Mouse (Mus musculus): ENCODE data around the gene Ap3s2. TPM values are rescaled to one million over a fixed set of nuclear protein-coding genes. Genes with fewer than 3 reads are reported as not detected.
A peak's percentile ranks its signal among the peaks of the same experiment; 100 is the strongest.

Gene Ap3s2
- polyA plus RNA-seq, 1 experiment from 2014 or later: 46.4 TPM

DNA sequence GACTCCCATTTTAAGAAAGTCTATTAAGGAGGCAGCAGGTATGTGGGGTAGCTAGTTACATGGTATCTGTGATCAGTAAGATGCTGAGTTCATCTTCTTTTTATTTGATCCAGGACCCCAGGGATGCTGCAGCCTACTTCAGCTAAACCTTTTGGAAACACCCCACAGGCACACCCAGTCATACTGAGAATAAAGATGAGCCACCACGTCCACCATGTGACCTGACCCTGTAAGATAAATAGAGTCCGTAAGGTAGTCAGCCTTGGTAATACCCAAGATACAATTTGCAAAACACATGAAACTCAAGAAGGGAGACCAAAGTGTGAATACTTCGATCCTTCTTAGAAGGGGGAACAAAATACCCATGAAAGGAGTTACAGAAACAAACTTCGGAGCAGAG, 64.1 kb downstream of the Ap3s2 start:
- no peak overlapping the region for H3K9ac ChIP-seq
- no peak overlapping the region for H3K4me2 ChIP-seq (replicated peaks)
- no peaks in the 10 kb centered on the region for H3K4me1 ChIP-seq (replicated peaks; ENCODE audit: control insufficient read depth, insufficient read depth, low read length)
- H3K9me3 ChIP-seq (ENCODE audit: control insufficient read depth, low read length): no peaks in the 10 kb centered on the region
- no peak overlapping the region for H3K4me3 ChIP-seq (replicated peaks; ENCODE audit: low read length)
- WGBS: 83% methylated on average over 4 of the region's 4 CpGs
- H3K27ac ChIP-seq: no peak overlapping the region
- H3K36me3 ChIP-seq (replicated peaks; ENCODE audit: control insufficient read depth, insufficient read depth): no peaks in the 10 kb centered on the region
- ATAC-seq (ENCODE audit: low FRiP score): no peak
- DNase-seq (ENCODE audit: low spot score): no peak
- H3K27me3 ChIP-seq (ENCODE audit: control insufficient read depth, insufficient read depth, low read length): no peaks in the 10 kb centered on the region

GRCm38 (mm10) chr7:79847456-79848451, 72.7 kb downstream of the Ap3s2 start:
- Histone ChIP-seq H3K9me3 (ENCODE audit: control insufficient read depth, low read length) (no peaks in the 10 kb centered on the region), H3K27me3 (ENCODE audit: control insufficient read depth, insufficient read depth, low read length) (peaks cover 30% of the 10 kb centered on the region), H3K4me3 (replicated peaks; ENCODE audit: low read length) (peak overlapping the region; percentile 22), H3K4me1 (replicated peaks; ENCODE audit: control insufficient read depth, insufficient read depth, low read length) (no peaks in the 10 kb centered on the region), H3K4me2 (replicated peaks) (peak overlapping the region; percentile 48), H3K36me3 (replicated peaks; ENCODE audit: control insufficient read depth, insufficient read depth) (no peaks in the 10 kb centered on the region), H3K27ac (no peak overlapping the region), H3K9ac (0 out of 2 replicates have a peak overlapping the region, but pooled peaks have one; percentile 24)
- DNase-seq (ENCODE audit: low spot score) (no peak), ATAC-seq (ENCODE audit: low FRiP score) (no peak)
- WGBS: 12% methylated on average over 52 of the region's 53 CpGs

DNA sequence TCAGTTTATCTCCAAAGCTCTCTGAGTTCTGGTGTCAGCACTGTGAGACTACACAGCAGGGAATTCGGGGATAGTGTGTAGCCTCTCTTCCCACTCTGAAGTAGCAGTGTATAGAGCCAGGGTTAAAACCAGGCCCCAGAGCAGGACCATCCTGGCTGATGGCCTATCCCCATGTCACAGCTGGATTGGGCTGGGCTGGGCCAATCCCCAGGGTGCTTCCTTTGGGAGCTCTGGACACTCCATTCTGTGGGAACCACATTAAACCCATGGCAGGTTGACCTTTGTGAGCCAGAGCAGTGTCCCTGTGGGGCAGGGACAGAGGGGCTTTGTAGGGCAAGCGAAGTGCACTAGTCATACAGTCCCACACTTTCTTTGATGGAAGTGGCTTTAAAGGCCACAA, 74.1 kb downstream of the Ap3s2 start:
- Histone ChIP-seq H3K4me1 (replicated peaks; ENCODE audit: control insufficient read depth, insufficient read depth, low read length) (no peaks in the 10 kb centered on the region), H3K9ac (no peak overlapping the region), H3K9me3 (ENCODE audit: control insufficient read depth, low read length) (no peaks in the 10 kb centered on the region), H3K36me3 (replicated peaks; ENCODE audit: control insufficient read depth, insufficient read depth) (no peaks in the 10 kb centered on the region), H3K27me3 (ENCODE audit: control insufficient read depth, insufficient read depth, low read length) (peaks cover 30% of the 10 kb centered on the region), H3K4me3 (replicated peaks; ENCODE audit: low read length) (no peak overlapping the region), H3K4me2 (replicated peaks) (no peak overlapping the region; the same call in 1 of the 2 replicates), H3K27ac (no peak overlapping the region)
- DNase-seq (ENCODE audit: low spot score) (no peak), ATAC-seq (ENCODE audit: low FRiP score) (no peak)
- WGBS: 82% methylated on average over 2 of the region's 2 CpGs

DNA sequence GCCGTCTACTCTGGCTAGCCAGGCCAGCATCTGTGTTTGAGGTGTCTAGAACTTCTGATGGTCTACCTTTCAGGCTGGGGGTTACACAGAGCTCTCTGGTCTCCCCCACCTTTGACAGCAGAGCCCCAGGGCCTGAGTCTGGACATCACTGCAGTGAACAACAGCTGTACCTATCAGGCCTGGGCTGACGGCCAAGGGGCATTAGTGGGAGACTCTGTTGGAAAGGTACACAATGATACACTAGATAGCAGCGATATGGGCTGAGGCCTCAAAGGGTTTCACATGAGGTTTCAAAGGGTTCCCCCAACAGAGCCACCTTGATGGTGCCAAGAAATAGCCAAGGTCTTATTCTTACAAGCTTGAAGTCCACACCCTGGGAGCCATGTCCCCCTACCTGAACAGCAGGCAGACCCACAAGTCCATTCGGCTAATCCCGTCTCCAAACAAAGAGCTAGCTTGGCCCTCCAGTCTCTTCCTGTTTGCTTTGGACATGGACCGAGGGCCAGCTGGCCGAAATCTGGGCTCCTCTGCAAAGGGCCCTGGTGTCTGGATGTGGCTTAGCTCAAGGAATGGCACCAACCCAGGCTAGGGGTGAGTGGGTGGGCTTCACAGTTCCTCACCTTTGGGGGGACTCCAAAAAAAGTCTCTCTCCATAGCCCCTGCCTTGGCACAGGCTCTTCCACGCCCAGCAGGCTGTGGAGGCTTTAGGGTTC, 76.2 kb downstream of the Ap3s2 start:
- no peaks in the 10 kb centered on the region for H3K4me1 ChIP-seq (replicated peaks; ENCODE audit: control insufficient read depth, insufficient read depth, low read length)
- no peak overlapping the region for H3K4me3 ChIP-seq (replicated peaks; ENCODE audit: low read length)
- ATAC-seq (ENCODE audit: low FRiP score) (no peak), DNase-seq (ENCODE audit: low spot score) (no peak)
- WGBS: 81% methylated on average over 8 of the region's 8 CpGs
- no peaks in the 10 kb centered on the region for H3K36me3 ChIP-seq (replicated peaks; ENCODE audit: control insufficient read depth, insufficient read depth)
- H3K27me3 ChIP-seq (ENCODE audit: control insufficient read depth, insufficient read depth, low read length): peaks cover 25% of the 10 kb centered on the region
- no peak overlapping the region for H3K9ac ChIP-seq
- no peak overlapping the region for H3K27ac ChIP-seq
- H3K4me2 ChIP-seq (replicated peaks): no peak overlapping the region
- no peaks in the 10 kb centered on the region for H3K9me3 ChIP-seq (ENCODE audit: control insufficient read depth, low read length)

DNA sequence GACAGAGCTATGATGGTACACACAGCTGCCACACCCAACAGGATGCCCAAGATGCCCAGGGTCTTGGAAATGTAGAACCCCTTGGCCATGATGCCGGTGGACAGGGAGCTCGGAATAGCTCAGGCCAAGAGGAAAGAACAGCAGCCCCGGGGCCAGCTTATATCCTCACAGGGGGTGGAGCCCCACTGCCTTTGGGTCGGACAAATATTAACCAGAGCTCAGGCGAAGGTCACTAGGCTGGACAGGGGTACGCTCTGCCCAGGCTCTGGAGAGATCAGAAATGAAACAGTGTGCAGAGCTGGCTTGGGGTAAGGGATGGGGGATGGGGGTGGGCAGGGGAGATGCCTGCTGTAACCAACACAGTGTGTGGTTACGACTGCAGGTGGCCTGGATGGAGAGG, 78.3 kb downstream of the Ap3s2 start:
- 58% methylated on average over 7 of the region's 7 CpGs for WGBS
- H3K9me3 ChIP-seq (ENCODE audit: control insufficient read depth, low read length): no peaks in the 10 kb centered on the region

GRCm38 (mm10) chr7:79837247-79837646, 83.2 kb downstream of the Ap3s2 start:
- Histone ChIP-seq H3K4me1 (replicated peaks; ENCODE audit: control insufficient read depth, insufficient read depth, low read length) (no peaks in the 10 kb centered on the region), H3K27ac (no peak overlapping the region), H3K9me3 (ENCODE audit: control insufficient read depth, low read length) (no peaks in the 10 kb centered on the region), H3K4me2 (replicated peaks) (no peak overlapping the region), H3K4me3 (replicated peaks; ENCODE audit: low read length) (no peak overlapping the region), H3K27me3 (ENCODE audit: control insufficient read depth, insufficient read depth, low read length) (no peaks in the 10 kb centered on the region), H3K9ac (no peak overlapping the region), H3K36me3 (replicated peaks; ENCODE audit: control insufficient read depth, insufficient read depth) (no peaks in the 10 kb centered on the region)
- 83% methylated on average over 2 of the region's 2 CpGs for whole genome bisulfite sequencing
- DNase-seq (ENCODE audit: low spot score) (no peak), ATAC-seq (ENCODE audit: low FRiP score) (no peak)

More for the DNA sequence above, 78.3 kb downstream of the Ap3s2 start:
- H3K27ac ChIP-seq: no peak overlapping the region
- DNase-seq (ENCODE audit: low spot score): no peak
- H3K4me3 ChIP-seq (replicated peaks; ENCODE audit: low read length): no peak overlapping the region
- H3K9ac ChIP-seq: no peak overlapping the region
- H3K27me3 ChIP-seq (ENCODE audit: control insufficient read depth, insufficient read depth, low read length): peaks cover 9% of the 10 kb centered on the region; the same call in 1 of the 2 replicates
- ATAC-seq (ENCODE audit: low FRiP score): no peak
- no peaks in the 10 kb centered on the region for H3K4me1 ChIP-seq (replicated peaks; ENCODE audit: control insufficient read depth, insufficient read depth, low read length)
- H3K36me3 ChIP-seq (replicated peaks; ENCODE audit: control insufficient read depth, insufficient read depth): no peaks in the 10 kb centered on the region
- no peak overlapping the region for H3K4me2 ChIP-seq (replicated peaks)

GRCm38 (mm10) chr7:79835196-79835595, 85.3 kb downstream of the Ap3s2 start:
- 96% methylated on average over 6 of the region's 6 CpGs for WGBS
- Histone ChIP-seq H3K4me2 (replicated peaks) (no peak overlapping the region), H3K4me1 (replicated peaks; ENCODE audit: control insufficient read depth, insufficient read depth, low read length) (no peaks in the 10 kb centered on the region), H3K27me3 (ENCODE audit: control insufficient read depth, insufficient read depth, low read length) (no peaks in the 10 kb centered on the region), H3K4me3 (replicated peaks; ENCODE audit: low read length) (no peak overlapping the region), H3K27ac (no peak overlapping the region), H3K9ac (no peak overlapping the region), H3K9me3 (ENCODE audit: control insufficient read depth, low read length) (no peaks in the 10 kb centered on the region), H3K36me3 (replicated peaks; ENCODE audit: control insufficient read depth, insufficient read depth) (no peaks in the 10 kb centered on the region)
- no peak for ATAC-seq (ENCODE audit: low FRiP score)
- no peak for DNase-seq (ENCODE audit: low spot score)

DNA sequence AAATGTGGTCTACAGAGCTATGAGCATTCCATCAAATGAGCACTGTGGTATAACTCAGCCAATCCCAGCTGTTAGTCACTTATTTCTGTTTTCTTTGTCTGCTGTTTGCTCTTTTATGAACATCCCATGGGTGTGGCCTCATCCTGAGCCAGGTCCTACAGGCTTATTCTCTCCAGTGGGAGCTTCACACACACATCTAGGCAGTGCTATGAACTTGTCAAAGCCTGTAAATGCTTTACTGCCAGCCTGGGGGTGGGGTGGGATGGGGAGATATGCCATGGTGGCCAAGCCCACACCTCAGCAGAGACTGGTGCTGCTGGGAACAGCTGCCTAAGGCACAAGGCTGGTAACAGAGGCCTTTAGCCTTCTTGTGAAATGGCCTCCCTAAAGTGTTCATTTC, 87.5 kb downstream of the Ap3s2 start:
- DNase-seq (ENCODE audit: low spot score) (no peak), ATAC-seq (ENCODE audit: low FRiP score) (no peak)
- Histone ChIP-seq H3K27ac (no peak overlapping the region), H3K4me1 (replicated peaks; ENCODE audit: control insufficient read depth, insufficient read depth, low read length) (no peaks in the 10 kb centered on the region), H3K27me3 (ENCODE audit: control insufficient read depth, insufficient read depth, low read length) (no peaks in the 10 kb centered on the region), H3K9me3 (ENCODE audit: control insufficient read depth, low read length) (no peaks in the 10 kb centered on the region), H3K9ac (no peak overlapping the region), H3K4me2 (replicated peaks) (no peak overlapping the region), H3K36me3 (replicated peaks; ENCODE audit: control insufficient read depth, insufficient read depth) (no peaks in the 10 kb centered on the region), H3K4me3 (replicated peaks; ENCODE audit: low read length) (no peak overlapping the region)

DNA sequence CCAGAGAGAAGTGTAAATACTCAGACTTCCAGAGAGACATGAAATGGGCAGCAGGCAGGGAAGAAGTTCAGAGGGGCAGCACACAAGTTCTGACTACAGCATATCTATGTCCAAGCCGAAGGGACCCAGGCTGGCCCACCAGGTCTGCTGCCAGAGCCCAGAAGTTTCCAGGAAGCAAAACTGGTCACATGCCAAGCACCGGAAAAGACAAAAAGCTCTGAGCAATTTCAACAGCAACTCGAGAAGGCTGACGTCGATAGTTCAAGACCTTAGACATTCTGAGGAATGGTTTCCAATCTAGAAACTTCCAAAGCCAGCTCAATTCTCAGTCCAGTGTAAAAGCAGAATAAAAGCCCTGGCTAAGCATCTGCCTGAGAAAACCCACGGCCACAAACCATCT, 88.9 kb downstream of the Ap3s2 start:
- WGBS: 72% methylated on average over 6 of the region's 6 CpGs
- Histone ChIP-seq H3K9ac (no peak overlapping the region), H3K9me3 (ENCODE audit: control insufficient read depth, low read length) (no peaks in the 10 kb centered on the region), H3K4me2 (replicated peaks) (no peak overlapping the region), H3K4me1 (replicated peaks; ENCODE audit: control insufficient read depth, insufficient read depth, low read length) (no peaks in the 10 kb centered on the region), H3K27me3 (ENCODE audit: control insufficient read depth, insufficient read depth, low read length) (no peaks in the 10 kb centered on the region), H3K4me3 (replicated peaks; ENCODE audit: low read length) (no peak overlapping the region), H3K36me3 (replicated peaks; ENCODE audit: control insufficient read depth, insufficient read depth) (no peaks in the 10 kb centered on the region), H3K27ac (no peak overlapping the region)
- ATAC-seq (ENCODE audit: low FRiP score) (no peak), DNase-seq (ENCODE audit: low spot score) (no peak)

All from hindbrain, embryonic 14.5 days (tissue).